ENCODE assay signal across 15 mouse cellular contexts in genomic region chr7:110690856-110691255, GRCm38 (mm10).
A peak's percentile ranks its signal among the peaks of the same experiment; 100 is the strongest.
DNase-seq lines count a peak whose midpoint lies in the region; ATAC-seq and TF ChIP-seq lines count a peak whose summit lies in the region.
"Had no signal": no experiment of that assay in that cellular context is flagged by ENCODE, and none has a peak within 500 bp of the region (broad histone marks: within the 10 kb centered on the region; RNA-seq: fewer than 3 reads in every experiment).

No protein-coding gene starts in this region.

- WGBS in lung, embryonic 15.5 days, result 62% methylated on average over 9 of the region's 9 CpGs
- 92% methylated on average over 9 of the region's 9 CpGs for WGBS in midbrain, postnatal 0 days

- H3K4me3 ChIP-seq in lung, embryonic 15.5 days, result no peak overlapping the region
- no peak overlapping the region for H3K4me3 ChIP-seq in midbrain, postnatal 0 days (ENCODE audit: low read depth, low read length)
- H3K4me3 ChIP-seq: hindbrain, embryonic 15.5 days; liver, embryonic 13.5 days; stomach, embryonic 15.5 days had no signal

- peaks cover 26% of the 10 kb centered on the region for H3K4me1 ChIP-seq in lung, embryonic 15.5 days
- H3K4me1 ChIP-seq in midbrain, postnatal 0 days (ENCODE audit: insufficient read depth, low read length), result no peaks in the 10 kb centered on the region
- H3K4me1 ChIP-seq: hindbrain, embryonic 15.5 days; liver, embryonic 13.5 days had no signal

- H3K9ac ChIP-seq in lung, embryonic 15.5 days, result no peak overlapping the region
- no peak overlapping the region for H3K9ac ChIP-seq in midbrain, postnatal 0 days (replicated peaks; ENCODE audit: low read length, poor library complexity, severe bottlenecking)
- H3K9ac ChIP-seq: hindbrain, embryonic 15.5 days; liver, embryonic 13.5 days; stomach, embryonic 15.5 days had no signal

- H3K4me2 ChIP-seq in lung, embryonic 15.5 days, result no peak overlapping the region
- H3K4me2 ChIP-seq in midbrain, postnatal 0 days (ENCODE audit: low read depth, low read length, poor library complexity, severe bottlenecking), result no peak overlapping the region
- H3K4me2 ChIP-seq: hindbrain, embryonic 15.5 days; liver, embryonic 13.5 days; midbrain, embryonic 11.5 days; stomach, embryonic 15.5 days had no signal

- no peaks in the 10 kb centered on the region for H3K9me3 ChIP-seq in lung, embryonic 15.5 days
- H3K9me3 ChIP-seq in midbrain, postnatal 0 days (ENCODE audit: low read length), result no peaks in the 10 kb centered on the region
- H3K9me3 ChIP-seq: hindbrain, embryonic 15.5 days; liver, embryonic 13.5 days; stomach, embryonic 15.5 days had no signal

- DNase-seq in adrenal gland, adult (ENCODE audit: inconsistent age in 2 of 2, low spot score in 1 of 2), result peak; percentile 52 to 79
- no peak for DNase-seq in adrenal gland, postnatal 4 days (ENCODE audit: low spot score in 2 of 2)
- DNase-seq in adrenal gland, adult 2 months, result peak; percentile 82
- DNase-seq in kidney, adult 8-10 months, result peak; percentile 43 to 67
- DNase-seq in thymus, postnatal 10 days (ENCODE audit: low spot score in 2 of 2), result no peak
- DNase-seq in midbrain, postnatal 0 days (ENCODE audit: low spot score), result no peak
- no peak for DNase-seq in ovary, adult 18-20 months (ENCODE audit: low spot score)
- DNase-seq: cerebellum, adult 9-11 months; layer of hippocampus, adult 9-11 months; liver, embryonic 13.5 days; right cerebral cortex, postnatal 4 days had no signal

- H3K36me3 ChIP-seq in lung, embryonic 15.5 days, result no peaks in the 10 kb centered on the region
- no peaks in the 10 kb centered on the region for H3K36me3 ChIP-seq in midbrain, postnatal 0 days (ENCODE audit: insufficient read depth, low read length)
- H3K36me3 ChIP-seq: hindbrain, embryonic 15.5 days; liver, embryonic 13.5 days; stomach, embryonic 15.5 days had no signal

- no peak overlapping the region for H3K27ac ChIP-seq in lung, embryonic 15.5 days
- no peak overlapping the region for H3K27ac ChIP-seq in midbrain, postnatal 0 days (ENCODE audit: low read depth, low read length)
- H3K27ac ChIP-seq: hindbrain, embryonic 15.5 days; liver, embryonic 13.5 days; stomach, embryonic 15.5 days had no signal

- ATAC-seq in lung, embryonic 15.5 days (ENCODE audit: borderline replicate concordance, extremely low read depth, low FRiP score, low TSS enrichment), result peak; percentile 58; the same call in 1 of the 2 replicates
- ATAC-seq in midbrain, postnatal 0 days (ENCODE audit: low FRiP score), result no peak

- no peak for TF ChIP-seq CTCF in midbrain, postnatal 0 days (IDR thresholded peaks at IDR 0.05)

- H3K27me3 ChIP-seq in lung, embryonic 15.5 days, result no peaks in the 10 kb centered on the region
- no peaks in the 10 kb centered on the region for H3K27me3 ChIP-seq in midbrain, postnatal 0 days (ENCODE audit: insufficient read depth, low read length)
- H3K27me3 ChIP-seq: hindbrain, embryonic 15.5 days; liver, embryonic 13.5 days; stomach, embryonic 15.5 days had no signal

Comparison
In these comparisons a context has a peak if more than half of its experiments do, and no peak if none do; other contexts are left out.
1. DNase-seq: peak in adrenal gland, adult (2 of 2), adrenal gland, adult 2 months (single experiment) and kidney, adult 8-10 months (2 of 2); none in adrenal gland, postnatal 4 days (0 of 2), thymus, postnatal 10 days (0 of 2), midbrain, postnatal 0 days (single experiment) and ovary, adult 18-20 months (single experiment).